9 mouse cellular contexts compared by ENCODE assay signal in the genomic region with DNA sequence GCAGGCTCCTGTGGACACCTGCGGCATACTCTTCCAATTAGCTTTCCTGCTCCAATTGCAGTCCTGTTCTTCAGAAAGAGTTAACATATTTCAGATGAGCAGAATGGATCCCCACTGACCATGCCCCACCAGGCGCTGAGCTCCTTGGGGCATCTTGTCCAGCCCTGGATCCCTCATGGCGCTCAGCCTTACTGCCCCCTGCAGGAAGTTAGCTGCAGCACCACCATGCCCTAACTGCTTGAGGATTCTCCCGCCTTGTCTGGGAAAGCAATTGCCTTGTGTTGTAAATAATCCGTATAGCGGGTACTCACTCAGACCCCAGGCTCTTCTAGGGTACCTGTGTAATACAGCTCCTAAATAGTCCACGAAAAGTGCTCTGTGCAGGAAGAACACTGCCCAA. TPM values are rescaled to one million over a fixed set of nuclear protein-coding genes. Genes with fewer than 3 reads are reported as not detected.
A peak's percentile ranks its signal among the peaks of the same experiment; 100 is the strongest.
DNase-seq lines count a peak whose midpoint lies in the region; ATAC-seq and TF ChIP-seq lines count a peak whose summit lies in the region.
"Had no signal": no experiment of that assay in that cellular context is flagged by ENCODE, and none has a peak within 500 bp of the region (broad histone marks: within the 10 kb centered on the region; RNA-seq: fewer than 3 reads in every experiment).

No protein-coding gene starts in this region.

- TF ChIP-seq POLR2A in CH12.LX (IDR thresholded peaks at IDR 0.05; ENCODE audit: low read depth, low read length), result no peak

- ATAC-seq in kidney, postnatal 0 days (replicated peaks; ENCODE audit: low FRiP score, low read depth), result no peak
- ATAC-seq in kidney, embryonic 15.5 days (replicated peaks; ENCODE audit: low FRiP score), result no peak
- ATAC-seq in embryonic facial prominence, embryonic 11.5 days (replicated peaks; ENCODE audit: insufficient number of reproducible peaks, low FRiP score, low TSS enrichment, low read depth), result no peak
- no peak for ATAC-seq in intestine, embryonic 16.5 days

- peak; percentile 58 for TF ChIP-seq CTCF in kidney, postnatal 0 days (IDR thresholded peaks at IDR 0.05; ENCODE audit: low read depth)
- TF ChIP-seq CTCF in CH12.LX (conservative IDR thresholded peaks at IDR 0.05 in 1 of 2, IDR thresholded peaks at IDR 0.05 in 1 of 2; ENCODE audit: low read depth in 2 of 2, low read length in 2 of 2), result peak; percentile 17 to 63; a peak in 2 of 4 replicates

- H3K79me2 ChIP-seq in CH12.LX (replicated peaks; ENCODE audit: control insufficient read depth, extremely low read depth, insufficient read depth, poor library complexity, severe bottlenecking), result no peaks in the 10 kb centered on the region

- no peak overlapping the region for H3K27ac ChIP-seq in kidney, postnatal 0 days
- H3K27ac ChIP-seq in kidney, embryonic 15.5 days, result no peak overlapping the region
- H3K27ac ChIP-seq in CH12.LX (ENCODE audit: insufficient read depth, low read depth), result no peak overlapping the region
- no peak overlapping the region for H3K27ac ChIP-seq in embryonic facial prominence, embryonic 11.5 days (replicated peaks; ENCODE audit: low read depth, low read length)
- no peak overlapping the region for H3K27ac ChIP-seq in intestine, embryonic 16.5 days (ENCODE audit: low read length)

- peak; percentile 33 for TF ChIP-seq RAD21 in CH12.LX (IDR thresholded peaks at IDR 0.05; ENCODE audit: low read depth, low read length)

- no peaks in the 10 kb centered on the region for H3K27me3 ChIP-seq in kidney, postnatal 0 days (ENCODE audit: insufficient read depth, low read length)
- no peaks in the 10 kb centered on the region for H3K27me3 ChIP-seq in kidney, embryonic 15.5 days
- H3K27me3 ChIP-seq in CH12.LX (replicated peaks), result no peaks in the 10 kb centered on the region
- no peaks in the 10 kb centered on the region for H3K27me3 ChIP-seq in embryonic facial prominence, embryonic 11.5 days (ENCODE audit: control insufficient read depth, insufficient read depth, low read length)
- H3K27me3 ChIP-seq in intestine, embryonic 16.5 days (replicated peaks; ENCODE audit: control insufficient read depth, insufficient read depth, low read length), result no peaks in the 10 kb centered on the region

- H3K4me2 ChIP-seq in kidney, postnatal 0 days (ENCODE audit: low read length), result no peak overlapping the region
- H3K4me2 ChIP-seq in kidney, embryonic 15.5 days, result no peak overlapping the region
- peak overlapping the region; percentile 29; the same call in 1 of the 2 replicates for H3K4me2 ChIP-seq in CH12.LX (ENCODE audit: insufficient read depth, low read depth, poor library complexity, severe bottlenecking)
- no peak overlapping the region for H3K4me2 ChIP-seq in embryonic facial prominence, embryonic 11.5 days (ENCODE audit: low read depth, low read length)
- no peak overlapping the region for H3K4me2 ChIP-seq in intestine, embryonic 16.5 days (ENCODE audit: low read depth, low read length)
- H3K4me2 ChIP-seq: midbrain, embryonic 11.5 days had no signal

- in situ Hi-C loops in CH12.LX (cut with MboI; ENCODE audit: low pct_ligation_motif_present, low pct_unique_long_range_greater_than_20kb, low sequenced_read_pairs), result no loop called here

- peaks cover 18% of the 10 kb centered on the region; the same call in 1 of the 2 replicates for H3K36me3 ChIP-seq in kidney, postnatal 0 days (ENCODE audit: insufficient read depth, low read length)
- H3K36me3 ChIP-seq in kidney, embryonic 15.5 days, result peaks cover 84% of the 10 kb centered on the region
- H3K36me3 ChIP-seq in CH12.LX (replicated peaks in 1 of 2; ENCODE audit: control insufficient read depth in 1 of 2, insufficient read depth in 1 of 2, low read length in 1 of 2), result no peaks in the 10 kb centered on the region
- H3K36me3 ChIP-seq in embryonic facial prominence, embryonic 11.5 days (replicated peaks; ENCODE audit: control insufficient read depth, insufficient read depth, low read depth, low read length), result no peaks in the 10 kb centered on the region
- no peaks in the 10 kb centered on the region for H3K36me3 ChIP-seq in intestine, embryonic 16.5 days (ENCODE audit: control insufficient read depth, insufficient read depth, low read length)

- WGBS in kidney, postnatal 0 days, result 80% methylated on average over 7 of the region's 7 CpGs
- 77% methylated on average over 7 of the region's 7 CpGs for WGBS in kidney, embryonic 15.5 days
- WGBS in embryonic facial prominence, embryonic 11.5 days, result 80% methylated on average over 7 of the region's 7 CpGs
- WGBS in intestine, embryonic 16.5 days, result 74% methylated on average over 7 of the region's 7 CpGs

- no peaks in the 10 kb centered on the region for H3K4me1 ChIP-seq in kidney, postnatal 0 days (replicated peaks; ENCODE audit: insufficient read depth, low read length)
- H3K4me1 ChIP-seq in kidney, embryonic 15.5 days, result no peaks in the 10 kb centered on the region
- H3K4me1 ChIP-seq in CH12.LX (ENCODE audit: control insufficient read depth in 1 of 2, insufficient read depth in 2 of 2), result no peaks in the 10 kb centered on the region
- H3K4me1 ChIP-seq in embryonic facial prominence, embryonic 11.5 days (ENCODE audit: control insufficient read depth, insufficient read depth, low read length), result no peaks in the 10 kb centered on the region
- no peaks in the 10 kb centered on the region for H3K4me1 ChIP-seq in intestine, embryonic 16.5 days (ENCODE audit: control insufficient read depth, insufficient read depth, low read length)

- dilution Hi-C loops in CH12.LX (cut with MboI; ENCODE audit: extremely low pct_ligation_motif_present, extremely low pct_unique_long_range_greater_than_20kb, low sequenced_read_pairs), result no loop called here

- DNase-seq in kidney, postnatal 0 days (ENCODE audit: low spot score), result no peak
- DNase-seq in CH12.LX (ENCODE audit: extremely low read depth) (no peak), NIH3T3 (ENCODE audit: low read depth) (peak; percentile 25)
- DNase-seq in embryonic facial prominence, embryonic 11.5 days (ENCODE audit: low spot score), result peak; percentile 33
- DNase-seq in ovary, postnatal 14 days (ENCODE audit: low spot score), result no peak

- H3K4me3 ChIP-seq in kidney, postnatal 0 days (replicated peaks; ENCODE audit: low read depth, low read length), result no peak overlapping the region
- no peak overlapping the region for H3K4me3 ChIP-seq in kidney, embryonic 15.5 days (replicated peaks)
- no peak overlapping the region for H3K4me3 ChIP-seq in CH12.LX (replicated peaks in 1 of 3; ENCODE audit: low read depth in 2 of 3, low read length in 2 of 3, poor library complexity in 1 of 3)
- no peak overlapping the region for H3K4me3 ChIP-seq in embryonic facial prominence, embryonic 11.5 days (ENCODE audit: low read depth, low read length)
- no peak overlapping the region for H3K4me3 ChIP-seq in intestine, embryonic 16.5 days (ENCODE audit: low read length)

- no peak overlapping the region for H3K9ac ChIP-seq in kidney, postnatal 0 days (ENCODE audit: low read depth, low read length)
- no peak overlapping the region for H3K9ac ChIP-seq in kidney, embryonic 15.5 days
- H3K9ac ChIP-seq in CH12.LX (ENCODE audit: insufficient read depth, low read depth), result no peak overlapping the region
- H3K9ac ChIP-seq in embryonic facial prominence, embryonic 11.5 days (replicated peaks; ENCODE audit: low read length), result no peak overlapping the region
- no peak overlapping the region for H3K9ac ChIP-seq in intestine, embryonic 16.5 days (ENCODE audit: low read depth, low read length)

- no peak for TF ChIP-seq EP300 in CH12.LX (IDR thresholded peaks at IDR 0.05; ENCODE audit: low read length)

- no peaks in the 10 kb centered on the region for H3K9me3 ChIP-seq in kidney, postnatal 0 days (replicated peaks; ENCODE audit: low read length)
- H3K9me3 ChIP-seq in kidney, embryonic 15.5 days (replicated peaks), result no peaks in the 10 kb centered on the region
- H3K9me3 ChIP-seq in CH12.LX (replicated peaks; ENCODE audit: low read length), result no peaks in the 10 kb centered on the region
- no peaks in the 10 kb centered on the region for H3K9me3 ChIP-seq in embryonic facial prominence, embryonic 11.5 days (replicated peaks; ENCODE audit: control insufficient read depth, low read length)
- no peaks in the 10 kb centered on the region for H3K9me3 ChIP-seq in intestine, embryonic 16.5 days (ENCODE audit: control insufficient read depth, low read length)

TF ChIP-seq in CH12.LX, 34 proteins besides CTCF, POLR2A, EP300 and RAD21:
- TF ChIP-seq ZC3H11A (IDR thresholded peaks at IDR 0.05; ENCODE audit: low read depth, low read length) (no peak), SMC3 (IDR thresholded peaks at IDR 0.05; ENCODE audit: low read depth, low read length) (peak; percentile 49)

RNA-seq across cellular contexts. Expression of a gene that starts 42.0 kb away (rescaled TPM):
- polyA plus RNA-seq in kidney, postnatal 0 days (2015; fragmentation: Nextera tagmentation; extraction: Ambion mirVana), result 0.27 and 0.39 TPM in 2 replicates
- polyA plus RNA-seq in kidney, embryonic 15.5 days (2015; fragmentation: Nextera tagmentation; extraction: Ambion mirVana), result 0.19 and 0.32 TPM in 2 replicates
- total RNA-seq in CH12.LX (2012; rRNA removed), result not detected in 2 replicates
- total RNA-seq in CH12.LX (2014; rRNA removed), result not detected in 2 replicates
- polyA plus RNA-seq in CH12.LX (2012; ENCODE audit: insufficient read length, low read depth), result not detected in 2 replicates
- 0.13 TPM in 1 of 2 replicates, not detected in the other for polyA plus RNA-seq in embryonic facial prominence, embryonic 11.5 days (2014; fragmentation: Nextera tagmentation; extraction: Ambion mirVana)
- 0.67 and 0.84 TPM in 2 replicates for polyA plus RNA-seq in intestine, embryonic 16.5 days (2015; fragmentation: Nextera tagmentation; extraction: Ambion mirVana)
- total RNA-seq: hematopoietic stem cell, adult 5-6 weeks had no signal

Comparison
In these comparisons a context has a peak if more than half of its experiments do, and no peak if none do; other contexts are left out.
1. DNase-seq: peak in NIH3T3 (single experiment) and embryonic facial prominence, embryonic 11.5 days (single experiment); none in kidney, postnatal 0 days (single experiment), CH12.LX (single experiment) and ovary, postnatal 14 days (single experiment).